Mouse (Mus musculus) heart, postnatal 25 days (tissue): Measurements from ENCODE around the gene Ddah1. TPM values are rescaled to one million over a fixed set of nuclear protein-coding genes. Genes with fewer than 3 reads are reported as not detected.

Experiments used
- DNase-seq: peaks from one replicate; pipeline ENCODE4 v3.0.0; 2022; ENCODE audit warnings: low spot score
- intact Hi-C: fragments of 180-260 bp; cut with DNase I; formaldehyde crosslinking; loops from one replicate; pipeline ENCODE4 v1.15.1; 2025
- total RNA-seq, 2 experiments: library from RNA; stranded (reverse); gene quantifications; 2 replicates each; pipeline ENCODE4 v1.2.3; 2021

Ddah1 gene
- total RNA-seq, 2 experiments from 2014 or later: 8.6 to 9.6 TPM

GRCm38 (mm10) chr3:145762957-145763641 is 4.6 kb downstream of the Ddah1 start:
- intact Hi-C loops: no loop called here
- DNase-seq: no peak

GRCm38 (mm10) chr3:145763642-145763972 is 5.1 kb downstream of the Ddah1 start:
- intact Hi-C loops: no loop called here
- no peak for DNase-seq

- intact Hi-C loops: no loop called here
- DNase-seq: no peak
Observed at GRCm38 (mm10) chr3:145764416-145764815, 5.9 kb downstream of the Ddah1 start.

GRCm38 (mm10) chr3:145768439-145768838 is 10.0 kb downstream of the Ddah1 start:
- intact Hi-C loops: no loop called here
- no peak for DNase-seq

GRCm38 (mm10) chr3:145773384-145773783 is 14.9 kb downstream of the Ddah1 start:
- intact Hi-C loops: no loop called here
- DNase-seq: no peak

GRCm38 (mm10) chr3:145774336-145774735 is 15.9 kb downstream of the Ddah1 start:
- DNase-seq: no peak
- intact Hi-C loops: no loop called here

GRCm38 (mm10) chr3:145775236-145775635 is 16.8 kb downstream of the Ddah1 start:
- intact Hi-C loops: no loop called here
- DNase-seq: no peak

GRCm38 (mm10) chr3:145775862-145776261 is 17.4 kb downstream of the Ddah1 start:
- intact Hi-C loops: no loop called here
- no peak for DNase-seq

- DNase-seq: no peak
- intact Hi-C loops: no loop called here
Observed at GRCm38 (mm10) chr3:145777006-145777405, 18.5 kb downstream of the Ddah1 start.

GRCm38 (mm10) chr3:145778406-145778922 is 20.0 kb downstream of the Ddah1 start:
- no peak for DNase-seq
- intact Hi-C loops: no loop called here

- intact Hi-C loops: no loop called here
- no peak for DNase-seq
Observed at GRCm38 (mm10) chr3:145779279-145779973, 21.0 kb downstream of the Ddah1 start.

GRCm38 (mm10) chr3:145780784-145781442 is 22.4 kb downstream of the Ddah1 start:
- no peak for DNase-seq
- intact Hi-C loops: no loop called here

GRCm38 (mm10) chr3:145785244-145785643 is 26.8 kb downstream of the Ddah1 start:
- intact Hi-C loops: no loop called here
- DNase-seq: no peak

- DNase-seq: no peak
- intact Hi-C loops: no loop called here
Observed at GRCm38 (mm10) chr3:145787303-145787702, 28.8 kb downstream of the Ddah1 start.

GRCm38 (mm10) chr3:145789114-145789513 is 30.6 kb downstream of the Ddah1 start:
- intact Hi-C loops: no loop called here
- no peak for DNase-seq

GRCm38 (mm10) chr3:145790233-145790632 is 31.8 kb downstream of the Ddah1 start:
- intact Hi-C loops: no loop called here
- no peak for DNase-seq

- no peak for DNase-seq
- intact Hi-C loops: no loop called here
Observed at GRCm38 (mm10) chr3:145790709-145791108, 32.2 kb downstream of the Ddah1 start.

- intact Hi-C loops: no loop called here
- no peak for DNase-seq
Observed at GRCm38 (mm10) chr3:145794355-145794754, 35.9 kb downstream of the Ddah1 start.

- DNase-seq: no peak
- intact Hi-C loops: loop anchor here (5.0 kb wide), 1 partner anchor 96 kb away; no protein-coding TSS in a partner anchor
Observed at GRCm38 (mm10) chr3:145795896-145796295, 37.4 kb downstream of the Ddah1 start.

GRCm38 (mm10) chr3:145798042-145798441 is 39.6 kb downstream of the Ddah1 start:
- DNase-seq: no peak

GRCm38 (mm10) chr3:145798751-145799188 is 40.3 kb downstream of the Ddah1 start:
- peak; percentile 50 for DNase-seq

More at GRCm38 (mm10) chr3:145798042-145798441, 39.6 kb downstream of the Ddah1 start:
- intact Hi-C loops: loop anchor here (5.0 kb wide), 1 partner anchor 94 kb away; no protein-coding TSS in a partner anchor

More at GRCm38 (mm10) chr3:145798751-145799188, 40.3 kb downstream of the Ddah1 start:
- intact Hi-C loops: loop anchor here (5.0 kb wide), 1 partner anchor 94 kb away; no protein-coding TSS in a partner anchor
